13 mouse cellular contexts compared by ENCODE assay signal in genomic region chr9:95329053-95329430, GRCm38 (mm10).
"Had no signal": no experiment of that assay in that cellular context is flagged by ENCODE, and none has a peak within 500 bp of the region (broad histone marks: within the 10 kb centered on the region; RNA-seq: fewer than 3 reads in every experiment).

No protein-coding gene starts in this region.

- ATAC-seq: midbrain, embryonic 16.5 days had no signal

- H3K4me3 ChIP-seq: midbrain, embryonic 10.5 days; myocyte; neural tube, embryonic 13.5 days; neural tube, embryonic 15.5 days; stomach, embryonic 15.5 days had no signal

- H3K36me3 ChIP-seq: midbrain, embryonic 10.5 days; neural tube, embryonic 13.5 days; neural tube, embryonic 15.5 days; stomach, embryonic 15.5 days had no signal

- H3K9me3 ChIP-seq: midbrain, embryonic 10.5 days; neural tube, embryonic 13.5 days; neural tube, embryonic 15.5 days; stomach, embryonic 15.5 days had no signal

- H3K27me3 ChIP-seq: neural tube, embryonic 13.5 days; neural tube, embryonic 15.5 days; stomach, embryonic 15.5 days had no signal

- DNase-seq: lung, adult 18-20 months; lung, embryonic 14.5 days; lung, postnatal 10 days; lung, postnatal 4 days; midbrain, embryonic 14.5 days; right cerebral cortex, postnatal 14 days had no signal

- H3K27ac ChIP-seq: midbrain, embryonic 10.5 days; neural tube, embryonic 13.5 days; neural tube, embryonic 15.5 days; stomach, embryonic 15.5 days; stomach, postnatal 0 days had no signal

- H3K4me1 ChIP-seq: neural tube, embryonic 13.5 days; neural tube, embryonic 15.5 days; stomach, embryonic 15.5 days had no signal
